Mouse (Mus musculus) lung, postnatal 0 days (tissue): ENCODE results near the gene Shisa9.

Source experiments
- CTCF ChIP-seq: IDR thresholded peaks from 2 replicates; pipeline ENCODE4 v1.5.1; 2016; ENCODE audit warnings: antibody characterized with exemption, mild to moderate bottlenecking
- EP300 ChIP-seq: IDR thresholded peaks from 2 replicates; pipeline ENCODE4 v1.6.1; 2016; ENCODE audit warnings: antibody characterized with exemption, mild to moderate bottlenecking, control low read depth

DNA sequence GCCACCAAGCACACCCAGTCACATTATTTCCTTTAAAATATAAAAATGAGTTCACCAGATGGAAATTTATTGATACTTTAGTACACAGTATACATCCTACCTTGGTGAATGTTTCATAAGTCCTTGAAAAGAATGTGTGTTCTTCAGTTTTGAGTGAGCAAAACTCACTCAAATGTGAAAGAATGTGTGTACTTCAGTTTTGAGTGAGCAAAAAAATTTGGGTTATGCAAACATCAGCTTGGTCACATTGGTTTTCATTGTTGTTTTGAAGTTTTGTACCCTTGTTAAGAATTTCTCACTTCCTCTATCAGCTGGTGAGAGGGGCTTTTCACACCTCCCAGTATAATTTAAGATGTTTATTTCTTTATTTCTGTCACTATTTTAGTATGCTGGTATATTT lies 331.7 kb downstream of the Shisa9 start:
- TF ChIP-seq EP300 (no peak), CTCF (no peak)
